Mouse (Mus musculus): ENCODE data around the gene Polg2. TPM values are rescaled to one million over a fixed set of nuclear protein-coding genes. Genes with fewer than 3 reads are reported as not detected.
A peak's percentile ranks its signal among the peaks of the same experiment; 100 is the strongest.

Polg2 gene
- polyA plus RNA-seq, 1 experiment from 2014 or later: 12.9 TPM

GRCm38 (mm10) chr11:106739116-106739515, 40.2 kb downstream of the Polg2 start:
- Histone ChIP-seq H3K4me3 (ENCODE audit: low read depth, low read length) (no peak overlapping the region), H3K4me1 (replicated peaks; ENCODE audit: control insufficient read depth, insufficient read depth, low read length) (no peaks in the 10 kb centered on the region), H3K36me3 (ENCODE audit: control insufficient read depth, insufficient read depth) (no peaks in the 10 kb centered on the region), H3K27me3 (replicated peaks; ENCODE audit: control insufficient read depth, insufficient read depth, low read length) (no peaks in the 10 kb centered on the region), H3K9me3 (ENCODE audit: control insufficient read depth) (no peaks in the 10 kb centered on the region), H3K4me2 (replicated peaks; ENCODE audit: low read depth) (no peak overlapping the region), H3K9ac (ENCODE audit: low read depth, low read length) (no peak overlapping the region), H3K27ac (ENCODE audit: low read depth, low read length) (no peak overlapping the region)
- TF ChIP-seq CTCF (IDR thresholded peaks at IDR 0.05; ENCODE audit: low read depth): no peak
- WGBS: 97% methylated on average over 2 of the region's 2 CpGs
- ATAC-seq: no peak

DNA sequence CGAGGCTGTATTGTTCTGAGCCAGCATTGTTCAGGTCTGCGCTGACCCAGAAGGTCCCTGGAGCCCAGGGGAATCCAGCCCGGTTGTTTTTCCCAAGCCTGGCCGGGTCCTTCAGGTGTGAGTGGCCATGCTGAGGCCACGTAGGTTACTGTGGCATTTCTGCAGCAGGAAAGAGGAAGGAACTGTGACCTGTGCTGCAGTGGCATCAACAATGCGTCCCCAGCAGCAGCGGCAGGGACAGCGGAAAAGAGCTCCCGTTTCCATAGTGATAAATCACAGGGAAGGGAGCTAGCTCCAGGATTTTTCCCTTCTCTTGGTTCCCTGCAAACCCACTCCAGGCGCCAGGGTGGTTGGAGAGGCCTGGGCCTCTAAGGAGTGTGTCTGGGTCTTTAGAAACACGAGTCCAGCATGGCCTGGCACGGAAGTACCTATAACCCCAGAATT, 42.1 kb downstream of the Polg2 start:
- Histone ChIP-seq H3K27ac (ENCODE audit: low read depth, low read length) (no peak overlapping the region), H3K4me3 (ENCODE audit: low read depth, low read length) (no peak overlapping the region), H3K4me1 (replicated peaks; ENCODE audit: control insufficient read depth, insufficient read depth, low read length) (no peaks in the 10 kb centered on the region), H3K27me3 (replicated peaks; ENCODE audit: control insufficient read depth, insufficient read depth, low read length) (no peaks in the 10 kb centered on the region), H3K9ac (ENCODE audit: low read depth, low read length) (no peak overlapping the region), H3K36me3 (ENCODE audit: control insufficient read depth, insufficient read depth) (no peaks in the 10 kb centered on the region), H3K4me2 (replicated peaks; ENCODE audit: low read depth) (no peak overlapping the region), H3K9me3 (ENCODE audit: control insufficient read depth) (no peaks in the 10 kb centered on the region)
- WGBS: 39% methylated on average over 12 of the region's 12 CpGs
- 0 out of 2 replicates have a peak, but pooled peaks have one; percentile 16 for ATAC-seq
- TF ChIP-seq CTCF (IDR thresholded peaks at IDR 0.05; ENCODE audit: low read depth): no peak

DNA sequence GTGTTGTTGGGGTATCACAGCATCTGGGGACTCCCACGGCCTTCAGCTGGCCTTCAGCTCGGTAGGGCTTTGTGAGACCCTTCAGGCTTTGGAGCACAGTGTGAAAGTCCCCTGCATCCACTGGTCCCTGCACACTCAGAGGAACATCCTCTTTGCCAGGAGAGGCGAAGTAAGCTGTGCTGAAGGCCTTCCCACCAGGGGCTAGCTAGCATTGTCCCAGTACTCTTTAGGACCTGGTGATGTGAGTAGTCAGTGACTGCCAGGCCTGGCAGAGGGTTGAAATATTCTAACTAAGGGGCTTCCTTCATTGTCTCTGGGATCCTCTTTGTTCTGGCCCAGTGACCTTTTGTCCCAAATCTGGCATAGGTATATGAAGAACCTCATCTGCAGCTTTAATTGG, 42.7 kb downstream of the Polg2 start:
- Histone ChIP-seq H3K9me3 (ENCODE audit: control insufficient read depth) (no peaks in the 10 kb centered on the region), H3K9ac (ENCODE audit: low read depth, low read length) (no peak overlapping the region; the same call in 1 of the 2 replicates), H3K27ac (ENCODE audit: low read depth, low read length) (no peak overlapping the region), H3K4me1 (replicated peaks; ENCODE audit: control insufficient read depth, insufficient read depth, low read length) (no peaks in the 10 kb centered on the region), H3K4me3 (ENCODE audit: low read depth, low read length) (no peak overlapping the region), H3K27me3 (replicated peaks; ENCODE audit: control insufficient read depth, insufficient read depth, low read length) (no peaks in the 10 kb centered on the region), H3K36me3 (ENCODE audit: control insufficient read depth, insufficient read depth) (no peaks in the 10 kb centered on the region), H3K4me2 (replicated peaks; ENCODE audit: low read depth) (no peak overlapping the region)
- no peak for ATAC-seq
- 79% methylated on average over 3 of the region's 3 CpGs for WGBS
- no peak for TF ChIP-seq CTCF (IDR thresholded peaks at IDR 0.05; ENCODE audit: low read depth)

- Histone ChIP-seq H3K4me2 (replicated peaks; ENCODE audit: low read depth) (no peak overlapping the region), H3K4me3 (ENCODE audit: low read depth, low read length) (no peak overlapping the region), H3K27me3 (replicated peaks; ENCODE audit: control insufficient read depth, insufficient read depth, low read length) (no peaks in the 10 kb centered on the region), H3K9me3 (ENCODE audit: control insufficient read depth) (no peaks in the 10 kb centered on the region), H3K27ac (ENCODE audit: low read depth, low read length) (no peak overlapping the region), H3K9ac (ENCODE audit: low read depth, low read length) (no peak overlapping the region), H3K36me3 (ENCODE audit: control insufficient read depth, insufficient read depth) (no peaks in the 10 kb centered on the region), H3K4me1 (replicated peaks; ENCODE audit: control insufficient read depth, insufficient read depth, low read length) (no peaks in the 10 kb centered on the region)
- ATAC-seq: no peak
- 9% methylated on average over 4 of the region's 4 CpGs for WGBS
- TF ChIP-seq CTCF (IDR thresholded peaks at IDR 0.05; ENCODE audit: low read depth): no peak
These were observed 48.6 kb downstream of the Polg2 start for GRCm38 (mm10) chr11:106730714-106731113.

GRCm38 (mm10) chr11:106729656-106730055, 49.7 kb downstream of the Polg2 start:
- H3K27me3 ChIP-seq (replicated peaks; ENCODE audit: control insufficient read depth, insufficient read depth, low read length): no peaks in the 10 kb centered on the region
- no peaks in the 10 kb centered on the region for H3K36me3 ChIP-seq (ENCODE audit: control insufficient read depth, insufficient read depth)
- H3K9ac ChIP-seq (ENCODE audit: low read depth, low read length): no peak overlapping the region
- H3K9me3 ChIP-seq (ENCODE audit: control insufficient read depth): no peaks in the 10 kb centered on the region
- no peak for ATAC-seq
- H3K4me3 ChIP-seq (ENCODE audit: low read depth, low read length): no peak overlapping the region
- no peak overlapping the region for H3K27ac ChIP-seq (ENCODE audit: low read depth, low read length)
- H3K4me1 ChIP-seq (replicated peaks; ENCODE audit: control insufficient read depth, insufficient read depth, low read length): no peaks in the 10 kb centered on the region
- TF ChIP-seq CTCF (IDR thresholded peaks at IDR 0.05; ENCODE audit: low read depth): no peak
- 91% methylated on average over 1 of the region's 1 CpGs for WGBS
- H3K4me2 ChIP-seq (replicated peaks; ENCODE audit: low read depth): no peak overlapping the region

DNA sequence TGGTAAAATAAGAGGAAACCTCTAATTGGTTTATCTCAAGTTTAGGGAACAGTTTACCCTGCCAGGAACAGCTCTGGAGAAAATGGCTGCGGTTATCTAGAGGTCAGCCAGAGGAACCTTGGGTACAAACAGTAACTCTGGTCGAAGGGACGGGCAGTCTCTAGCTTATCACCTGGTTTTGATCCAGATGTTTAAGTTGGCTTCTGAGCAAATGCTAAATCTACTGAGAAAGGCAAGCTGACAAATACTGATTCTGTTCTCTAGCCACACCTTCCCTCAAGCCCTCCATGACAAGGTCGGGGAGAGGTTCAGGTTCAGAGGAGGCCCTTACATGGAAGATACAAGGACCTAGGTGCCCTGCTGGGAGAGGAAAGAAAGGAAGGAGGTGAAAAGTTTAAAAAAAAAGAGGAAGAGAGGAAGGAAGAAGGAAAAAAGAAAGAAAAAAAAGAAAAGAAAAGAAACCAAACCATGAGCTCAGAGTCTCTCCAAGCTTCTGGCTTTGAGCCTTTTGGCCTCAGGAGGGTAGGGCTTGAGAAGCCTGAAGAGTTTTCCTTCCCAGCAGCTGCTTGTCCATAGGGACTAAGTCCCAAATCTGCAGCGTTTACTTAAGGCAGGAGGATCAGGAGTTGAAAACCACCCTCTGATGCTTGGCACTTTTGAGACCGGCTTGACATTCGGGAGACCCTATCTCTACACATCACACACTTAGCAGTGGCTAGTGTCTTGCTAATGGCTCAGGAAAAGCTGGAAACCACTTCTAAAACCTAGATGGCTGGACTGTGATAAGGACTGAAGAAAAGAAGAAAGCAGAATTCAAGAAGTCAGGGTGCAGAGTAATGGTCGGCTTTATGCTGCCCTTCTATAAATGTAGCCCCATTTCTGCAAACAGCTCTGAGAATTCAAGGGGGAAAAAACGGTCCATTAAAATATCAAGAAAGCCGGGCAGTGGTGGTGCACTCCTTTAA, 50.7 kb downstream of the Polg2 start:
- H3K27ac ChIP-seq (ENCODE audit: low read depth, low read length): no peak overlapping the region
- ATAC-seq: no peak
- WGBS: 65% methylated on average over 10 of the region's 10 CpGs
- H3K9me3 ChIP-seq (ENCODE audit: control insufficient read depth): no peaks in the 10 kb centered on the region
- H3K4me2 ChIP-seq (replicated peaks; ENCODE audit: low read depth): no peak overlapping the region
- H3K4me3 ChIP-seq (ENCODE audit: low read depth, low read length): no peak overlapping the region
- H3K36me3 ChIP-seq (ENCODE audit: control insufficient read depth, insufficient read depth): no peaks in the 10 kb centered on the region
- no peaks in the 10 kb centered on the region for H3K4me1 ChIP-seq (replicated peaks; ENCODE audit: control insufficient read depth, insufficient read depth, low read length)
- H3K27me3 ChIP-seq (replicated peaks; ENCODE audit: control insufficient read depth, insufficient read depth, low read length): no peaks in the 10 kb centered on the region
- no peak overlapping the region for H3K9ac ChIP-seq (ENCODE audit: low read depth, low read length)
- no peak for TF ChIP-seq CTCF (IDR thresholded peaks at IDR 0.05; ENCODE audit: low read depth)
